Mouse (Mus musculus): ENCODE results near the gene Il31ra. TPM values are rescaled to one million over a fixed set of nuclear protein-coding genes. Genes with fewer than 3 reads are reported as not detected.
"Not testable (repeated sequence)": the region's sequence is repeated elsewhere in the genome, so short reads cannot be mapped to it uniquely, and the experiment has no call there.

Il31ra gene
- polyA plus RNA-seq, 1 experiment from 2014 or later, result 0.25 TPM

DNA sequence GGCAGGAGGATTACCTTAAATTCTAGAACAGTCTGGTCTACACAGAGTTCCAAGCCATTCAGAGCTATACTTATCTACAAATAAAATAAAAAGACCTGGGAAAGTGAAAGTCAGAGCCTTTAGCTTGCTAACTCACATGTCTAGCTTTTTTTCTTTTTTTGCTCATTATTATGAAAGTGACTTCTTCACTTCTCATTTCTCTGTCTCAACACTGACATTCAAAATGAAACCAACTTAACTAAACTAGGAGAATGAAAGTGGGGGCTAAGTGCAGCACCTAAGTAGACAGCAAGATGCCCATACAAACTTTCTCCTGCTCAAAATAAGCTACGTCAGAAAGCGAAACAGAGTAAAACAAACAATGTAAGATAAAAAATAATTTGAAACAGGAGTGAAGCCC lies 8.4 kb upstream of the Il31ra start:
- Histone ChIP-seq H3K4me1 (no peaks in the 10 kb centered on the region), H3K27ac (no peak overlapping the region), H3K36me3 (no peaks in the 10 kb centered on the region), H3K9me3 (no peaks in the 10 kb centered on the region), H3K4me3 (no peak overlapping the region), H3K9ac (no peak overlapping the region), H3K4me2 (no peak overlapping the region), H3K27me3 (no peaks in the 10 kb centered on the region)
- no peak for ATAC-seq (ENCODE audit: insufficient number of reproducible peaks, insufficient read depth, low FRiP score, low TSS enrichment, low read depth)
- 64% methylated on average over 2 of the region's 2 CpGs for WGBS

DNA sequence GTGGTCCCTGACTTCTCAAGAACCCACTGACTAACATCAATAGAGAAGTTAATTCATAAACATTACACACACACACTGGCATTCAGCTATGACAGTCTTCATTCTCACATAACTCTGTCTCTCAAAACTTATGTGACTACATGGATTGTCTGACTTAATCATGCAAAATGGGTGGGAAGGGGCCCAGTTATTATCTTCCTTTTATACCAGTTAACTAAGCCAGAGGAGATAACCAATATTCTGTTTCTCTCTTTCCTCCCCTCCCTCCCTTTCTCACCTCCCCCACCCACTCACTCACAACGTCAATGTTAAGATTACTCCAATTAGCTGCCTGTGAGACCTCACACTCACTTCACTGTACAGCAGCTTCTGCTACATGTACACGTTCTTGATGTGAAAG lies 3.9 kb downstream of the Il31ra start:
- Histone ChIP-seq H3K27ac (no peak overlapping the region), H3K4me3 (no peak overlapping the region), H3K36me3 (no peaks in the 10 kb centered on the region), H3K27me3 (no peaks in the 10 kb centered on the region), H3K4me2 (no peak overlapping the region), H3K9ac (no peak overlapping the region), H3K9me3 (no peaks in the 10 kb centered on the region), H3K4me1 (no peaks in the 10 kb centered on the region)
- 50% methylated on average over 2 of the region's 2 CpGs for WGBS
- no peak for ATAC-seq (ENCODE audit: insufficient number of reproducible peaks, insufficient read depth, low FRiP score, low TSS enrichment, low read depth)

DNA sequence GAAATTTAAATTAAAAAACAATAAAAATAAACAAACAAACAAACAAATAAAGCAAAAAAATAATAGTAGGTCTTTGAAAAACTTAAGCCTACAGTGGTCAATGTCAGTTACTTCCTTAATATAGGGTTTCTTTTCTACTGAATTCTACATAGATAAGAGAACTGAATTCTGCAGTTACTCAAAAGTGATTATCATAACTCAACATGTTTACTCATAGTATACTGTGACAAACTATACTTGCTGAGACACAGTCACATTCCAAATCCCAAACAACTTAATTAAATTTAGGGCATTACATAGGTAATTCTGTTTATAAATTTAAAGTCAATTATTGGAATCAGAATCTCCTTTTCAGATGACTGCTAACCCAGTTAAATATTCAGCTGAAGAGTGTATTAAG lies 4.5 kb downstream of the Il31ra start:
- no peak overlapping the region for H3K27ac ChIP-seq
- no peak overlapping the region for H3K4me3 ChIP-seq
- H3K4me1 ChIP-seq, result no peaks in the 10 kb centered on the region
- H3K36me3 ChIP-seq, result no peaks in the 10 kb centered on the region
- no peaks in the 10 kb centered on the region for H3K9me3 ChIP-seq
- H3K27me3 ChIP-seq, result no peaks in the 10 kb centered on the region
- H3K4me2 ChIP-seq, result no peak overlapping the region
- no peak for ATAC-seq (ENCODE audit: insufficient number of reproducible peaks, insufficient read depth, low FRiP score, low TSS enrichment, low read depth)
- H3K9ac ChIP-seq, result no peak overlapping the region

DNA sequence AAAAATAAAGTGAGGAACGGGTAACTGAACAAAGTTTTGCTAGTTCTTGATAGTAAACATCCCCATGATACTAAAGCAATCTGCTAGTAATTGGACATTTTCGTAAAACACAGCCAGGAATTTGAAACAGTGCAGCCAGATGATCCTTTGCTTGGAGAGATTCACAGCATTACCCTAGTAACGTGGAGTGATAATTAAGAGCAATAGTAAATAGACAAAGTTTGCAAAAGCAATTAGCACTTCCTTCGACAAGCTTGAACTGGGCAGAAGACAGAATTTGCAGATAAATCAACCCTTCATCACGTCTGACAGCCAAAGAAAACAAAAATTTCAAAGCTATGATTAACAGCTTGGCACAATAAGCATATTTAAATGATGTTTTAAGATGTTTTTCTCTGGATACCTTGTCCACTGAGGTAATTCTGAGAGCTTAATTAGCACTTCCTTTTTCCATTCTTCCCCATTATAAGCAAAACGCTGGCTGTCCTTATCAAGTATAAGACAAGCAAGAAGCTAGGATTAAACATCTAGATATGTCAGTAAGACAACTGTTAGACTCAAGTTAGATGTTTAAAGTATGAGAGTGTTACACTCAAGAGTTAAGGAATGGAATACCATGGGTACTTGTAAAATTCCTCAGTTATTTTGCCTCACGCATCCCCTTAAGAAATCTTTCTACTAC lies 9.5 kb downstream of the Il31ra start:
- Histone ChIP-seq H3K9me3 (no peaks in the 10 kb centered on the region), H3K9ac (no peak overlapping the region), H3K4me3 (no peak overlapping the region), H3K27ac (no peak overlapping the region), H3K4me1 (peaks cover 11% of the 10 kb centered on the region; the same call in 1 of the 2 replicates), H3K4me2 (no peak overlapping the region), H3K27me3 (no peaks in the 10 kb centered on the region), H3K36me3 (no peaks in the 10 kb centered on the region)
- whole genome bisulfite sequencing, result 42% methylated on average over 7 of the region's 7 CpGs
- no peak for ATAC-seq (ENCODE audit: insufficient number of reproducible peaks, insufficient read depth, low FRiP score, low TSS enrichment, low read depth)

DNA sequence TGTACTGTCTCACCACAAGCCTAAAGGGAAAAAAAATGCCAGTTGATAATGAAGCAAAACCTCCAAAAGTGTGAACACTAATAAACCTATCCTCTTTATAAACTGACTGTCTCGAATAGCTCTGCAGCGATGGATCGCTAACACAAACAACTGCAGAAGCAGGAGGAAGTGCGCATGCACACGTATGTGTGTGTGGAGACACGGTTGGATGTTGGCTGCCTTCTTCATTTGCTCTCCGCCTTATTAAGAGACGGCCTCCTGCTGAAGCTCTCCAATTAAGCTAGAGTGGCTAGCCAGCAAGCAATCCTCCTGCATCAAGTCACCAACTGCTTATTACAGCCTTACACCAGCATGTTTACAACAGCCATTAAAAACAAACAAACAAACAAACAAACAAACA lies 11.9 kb downstream of the Il31ra start:
- 86% methylated on average over 8 of the region's 8 CpGs for WGBS
- H3K4me1 ChIP-seq, result peaks cover 11% of the 10 kb centered on the region; the same call in 1 of the 2 replicates
- no peak overlapping the region for H3K9ac ChIP-seq
- no peak overlapping the region for H3K27ac ChIP-seq
- no peak for ATAC-seq (ENCODE audit: insufficient number of reproducible peaks, insufficient read depth, low FRiP score, low TSS enrichment, low read depth)
- H3K36me3 ChIP-seq, result no peaks in the 10 kb centered on the region
- H3K27me3 ChIP-seq, result no peaks in the 10 kb centered on the region
- H3K4me2 ChIP-seq, result no peak overlapping the region
- H3K4me3 ChIP-seq, result no peak overlapping the region
- 0 out of 2 replicates have a peak, but pooled peaks cover 3% of the 10 kb centered on the region for H3K9me3 ChIP-seq

DNA sequence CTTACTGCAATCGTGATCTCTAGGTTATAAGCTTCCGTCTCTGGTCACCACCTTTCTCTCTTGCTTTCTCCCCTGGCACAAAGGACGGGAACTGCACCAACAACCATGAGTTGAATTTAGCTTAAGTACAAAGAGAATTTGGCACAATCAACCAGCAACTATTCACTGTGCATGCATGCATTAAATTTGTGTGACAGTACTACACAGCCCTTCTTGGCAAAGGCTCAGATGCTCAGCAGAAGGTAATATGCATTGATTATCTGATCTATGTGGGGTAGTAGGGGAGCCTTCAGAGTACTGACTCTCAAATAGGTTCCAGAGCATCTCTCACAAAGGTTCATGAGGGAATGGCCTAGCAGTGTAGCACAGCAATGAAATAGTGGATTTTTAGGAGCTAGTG lies 12.4 kb downstream of the Il31ra start:
- 0 out of 2 replicates have a peak, but pooled peaks cover 3% of the 10 kb centered on the region for H3K9me3 ChIP-seq
- no peak overlapping the region for H3K27ac ChIP-seq
- H3K4me2 ChIP-seq, result no peak overlapping the region
- 78% methylated on average over 3 of the region's 3 CpGs for WGBS
- ATAC-seq (ENCODE audit: insufficient number of reproducible peaks, insufficient read depth, low FRiP score, low TSS enrichment, low read depth), result no peak
- H3K4me1 ChIP-seq, result peaks cover 11% of the 10 kb centered on the region; the same call in 1 of the 2 replicates
- H3K9ac ChIP-seq, result no peak overlapping the region
- no peaks in the 10 kb centered on the region for H3K27me3 ChIP-seq
- H3K4me3 ChIP-seq, result no peak overlapping the region
- H3K36me3 ChIP-seq, result no peaks in the 10 kb centered on the region

DNA sequence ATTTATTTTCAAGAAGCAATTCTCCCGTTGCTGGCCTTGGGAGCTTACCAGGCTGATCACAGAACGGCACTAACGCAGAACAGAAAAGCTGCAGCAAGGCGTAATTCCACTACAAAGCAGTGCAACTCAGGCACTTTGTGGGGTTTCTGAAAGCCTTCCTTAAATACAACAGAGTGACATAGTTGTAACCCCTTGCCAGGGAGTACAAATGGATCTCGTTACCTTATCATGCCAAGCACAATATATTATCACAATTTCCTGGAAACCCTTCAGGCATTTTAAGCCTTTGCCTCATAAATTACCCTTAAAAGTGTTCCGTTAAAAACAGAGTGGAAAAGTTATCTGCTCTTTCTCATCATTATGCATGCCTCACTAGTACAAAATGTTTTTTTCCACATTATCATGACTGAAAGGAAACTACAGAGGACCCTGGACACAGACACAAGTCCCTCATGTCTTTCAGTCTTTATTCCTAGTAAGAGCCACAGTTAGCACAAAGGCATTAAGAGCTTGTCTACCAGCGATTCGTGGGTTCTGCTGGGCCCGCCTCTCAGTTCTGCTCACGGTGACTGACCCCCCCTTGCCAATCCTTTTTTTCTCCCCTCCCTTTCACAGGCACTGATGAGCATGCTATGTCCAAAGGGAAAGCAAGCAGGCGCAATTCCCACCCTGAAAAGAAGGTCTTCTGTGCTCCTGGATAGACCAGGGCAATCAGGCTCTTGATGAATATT lies 13.4 kb downstream of the Il31ra start:
- H3K4me2 ChIP-seq, result no peak overlapping the region
- no peak overlapping the region for H3K9ac ChIP-seq
- H3K4me3 ChIP-seq, result no peak overlapping the region
- no peak overlapping the region for H3K27ac ChIP-seq
- WGBS, result 31% methylated on average over 11 of the region's 11 CpGs
- no peaks in the 10 kb centered on the region for H3K36me3 ChIP-seq
- H3K9me3 ChIP-seq, result 0 out of 2 replicates have a peak, but pooled peaks cover 3% of the 10 kb centered on the region
- no peaks in the 10 kb centered on the region for H3K27me3 ChIP-seq
- peaks cover 11% of the 10 kb centered on the region; the same call in 1 of the 2 replicates for H3K4me1 ChIP-seq
- ATAC-seq (ENCODE audit: insufficient number of reproducible peaks, insufficient read depth, low FRiP score, low TSS enrichment, low read depth), result no peak

DNA sequence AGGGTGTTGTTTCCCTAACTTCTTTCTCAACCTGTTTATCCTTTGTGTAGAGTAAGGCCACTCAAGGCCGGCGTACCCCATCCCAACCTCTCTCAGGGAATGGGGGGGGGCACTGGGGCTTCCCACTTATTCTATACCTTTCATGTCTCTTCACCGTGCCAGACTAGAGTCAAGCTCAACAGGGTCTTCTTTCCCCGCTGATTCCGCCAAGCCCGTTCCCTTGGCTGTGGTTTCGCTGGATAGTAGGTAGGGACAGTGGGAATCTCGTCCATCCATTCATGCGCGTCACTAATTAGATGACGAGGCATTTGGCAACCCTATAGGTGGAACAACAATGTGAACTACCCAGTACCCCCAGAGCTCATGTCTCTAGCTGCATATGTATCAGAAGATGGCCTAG lies 16.1 kb downstream of the Il31ra start:
- 84% methylated on average over 11 of the region's 11 CpGs for WGBS
- not testable (repeated sequence) for H3K27ac ChIP-seq; H3K9ac ChIP-seq; H3K4me2 ChIP-seq; H3K36me3 ChIP-seq; H3K27me3 ChIP-seq; H3K9me3 ChIP-seq; H3K4me3 ChIP-seq; ATAC-seq (ENCODE audit: insufficient number of reproducible peaks, insufficient read depth, low FRiP score, low TSS enrichment, low read depth)
- peaks cover 11% of the 10 kb centered on the region; the same call in 1 of the 2 replicates for H3K4me1 ChIP-seq

DNA sequence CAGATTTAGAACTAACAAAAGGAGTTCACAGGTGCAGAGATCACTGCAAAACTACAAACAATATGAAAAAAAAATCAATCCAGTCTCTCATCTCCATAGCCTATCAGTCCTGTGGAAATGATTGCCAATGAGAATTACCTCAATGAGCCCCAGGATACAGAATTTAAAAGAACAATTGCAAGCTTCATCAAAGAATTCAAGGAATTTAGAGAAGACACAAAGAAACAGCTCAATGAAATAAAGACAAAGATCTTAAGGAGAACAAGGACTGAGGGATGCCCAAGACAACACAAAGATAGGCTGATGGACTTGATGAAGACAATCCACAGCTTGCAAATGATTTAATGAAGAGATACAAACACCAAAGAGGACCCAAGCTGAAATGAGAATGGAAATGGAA lies 20.4 kb downstream of the Il31ra start:
- 0 out of 2 replicates have a peak, but pooled peaks cover 3% of the 10 kb centered on the region for H3K9me3 ChIP-seq
- H3K27me3 ChIP-seq, result no peaks in the 10 kb centered on the region
- H3K4me2 ChIP-seq, result no peak overlapping the region

DNA sequence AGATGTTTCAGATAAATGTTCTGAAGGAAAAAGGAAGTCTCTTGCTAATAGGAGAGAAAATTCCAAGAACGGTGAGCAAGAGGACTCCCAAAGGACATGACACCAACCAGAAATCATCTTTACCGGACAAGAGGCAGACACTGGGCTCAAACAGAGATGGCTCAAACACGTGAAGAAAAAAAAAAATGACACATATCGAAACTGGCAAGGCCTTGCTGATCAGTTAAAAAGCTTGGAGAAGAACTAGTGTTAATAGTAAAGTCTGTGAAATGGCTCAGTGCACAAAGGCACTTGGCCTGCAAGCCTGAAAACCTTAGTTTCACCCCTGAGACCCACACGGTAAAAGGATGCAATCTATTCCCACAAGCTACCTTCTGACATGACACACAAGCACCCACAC lies 23.4 kb downstream of the Il31ra start:
- no peak overlapping the region for H3K9ac ChIP-seq
- WGBS, result 83% methylated on average over 5 of the region's 5 CpGs
- no peak overlapping the region for H3K27ac ChIP-seq
- no peaks in the 10 kb centered on the region for H3K36me3 ChIP-seq
- no peak for ATAC-seq (ENCODE audit: insufficient number of reproducible peaks, insufficient read depth, low FRiP score, low TSS enrichment, low read depth)
- no peaks in the 10 kb centered on the region for H3K9me3 ChIP-seq
- H3K4me2 ChIP-seq, result no peak overlapping the region
- no peaks in the 10 kb centered on the region for H3K4me1 ChIP-seq
- no peak overlapping the region for H3K4me3 ChIP-seq
- no peaks in the 10 kb centered on the region for H3K27me3 ChIP-seq

More for the DNA sequence above, 20.4 kb downstream of the Il31ra start:
- ATAC-seq (ENCODE audit: insufficient number of reproducible peaks, insufficient read depth, low FRiP score, low TSS enrichment, low read depth), result no peak
- H3K9ac ChIP-seq, result no peak overlapping the region
- no peak overlapping the region for H3K27ac ChIP-seq
- H3K36me3 ChIP-seq, result no peaks in the 10 kb centered on the region
- H3K4me3 ChIP-seq, result no peak overlapping the region
- H3K4me1 ChIP-seq, result no peaks in the 10 kb centered on the region

DNA sequence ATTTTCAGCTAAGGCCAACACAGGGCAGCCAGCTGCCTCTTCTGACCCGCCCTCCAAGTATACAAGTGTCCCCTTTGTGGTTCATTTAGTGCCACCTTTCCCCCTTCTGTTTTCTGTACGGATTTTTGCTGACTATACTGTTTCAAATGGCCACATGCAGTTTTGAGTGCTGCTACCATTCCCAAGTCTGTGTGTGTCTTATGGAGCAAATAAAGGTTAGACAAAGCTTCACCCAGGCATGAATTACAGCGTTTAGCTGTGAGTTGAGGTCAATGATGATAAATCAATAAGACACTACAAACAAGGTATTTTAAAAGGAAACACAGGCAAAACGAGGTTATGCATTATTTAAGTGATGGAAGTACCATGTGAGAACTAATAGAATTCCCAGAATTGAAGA lies 24.6 kb downstream of the Il31ra start:
- H3K36me3 ChIP-seq, result no peaks in the 10 kb centered on the region
- no peaks in the 10 kb centered on the region for H3K9me3 ChIP-seq
- H3K27me3 ChIP-seq, result no peaks in the 10 kb centered on the region
- 61% methylated on average over 4 of the region's 4 CpGs for WGBS
- H3K9ac ChIP-seq, result no peak overlapping the region
- H3K4me3 ChIP-seq, result no peak overlapping the region
- no peak overlapping the region for H3K27ac ChIP-seq
- no peak overlapping the region for H3K4me2 ChIP-seq
- no peaks in the 10 kb centered on the region for H3K4me1 ChIP-seq
- no peak for ATAC-seq (ENCODE audit: insufficient number of reproducible peaks, insufficient read depth, low FRiP score, low TSS enrichment, low read depth)

DNA sequence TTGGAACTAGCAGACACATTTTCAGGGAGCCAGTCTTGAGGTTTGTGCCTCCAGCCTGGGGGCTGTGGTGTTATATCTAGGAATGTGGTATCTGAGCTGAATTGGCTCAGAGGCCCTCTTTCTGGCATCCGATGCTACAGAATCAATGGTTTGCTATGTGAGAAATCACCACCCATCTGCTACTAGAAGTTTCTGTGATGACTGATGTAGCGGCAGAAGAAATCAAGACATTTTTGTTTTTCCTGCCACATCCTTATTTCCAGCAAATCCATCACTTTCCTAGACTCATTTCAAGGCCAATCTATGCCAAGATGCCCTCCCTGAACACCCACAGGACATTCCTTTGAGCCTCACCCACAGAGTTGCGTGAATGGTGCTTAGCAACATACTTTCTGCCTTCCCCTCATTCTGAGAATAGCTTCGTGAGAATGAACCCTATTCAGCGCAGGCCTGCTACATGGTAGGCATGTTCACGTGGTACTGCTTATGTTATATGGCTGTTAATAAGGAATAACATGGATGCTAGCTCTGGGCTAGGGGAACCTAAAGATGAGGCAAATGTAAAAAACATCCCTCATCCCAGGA lies 33.5 kb downstream of the Il31ra start:
- no peak for ATAC-seq (ENCODE audit: insufficient number of reproducible peaks, insufficient read depth, low FRiP score, low TSS enrichment, low read depth)
- Histone ChIP-seq H3K9ac (no peak overlapping the region), H3K4me1 (peaks cover 5% of the 10 kb centered on the region; the same call in 1 of the 2 replicates), H3K27ac (no peak overlapping the region), H3K36me3 (no peaks in the 10 kb centered on the region), H3K9me3 (no peaks in the 10 kb centered on the region), H3K27me3 (no peaks in the 10 kb centered on the region), H3K4me2 (no peak overlapping the region), H3K4me3 (no peak overlapping the region)
- 80% methylated on average over 6 of the region's 6 CpGs for WGBS

Measured in embryonic facial prominence, embryonic 13.5 days (tissue).